Mouse (Mus musculus): Measurements from ENCODE around the gene Nppb.

The Nppb gene

DNA sequence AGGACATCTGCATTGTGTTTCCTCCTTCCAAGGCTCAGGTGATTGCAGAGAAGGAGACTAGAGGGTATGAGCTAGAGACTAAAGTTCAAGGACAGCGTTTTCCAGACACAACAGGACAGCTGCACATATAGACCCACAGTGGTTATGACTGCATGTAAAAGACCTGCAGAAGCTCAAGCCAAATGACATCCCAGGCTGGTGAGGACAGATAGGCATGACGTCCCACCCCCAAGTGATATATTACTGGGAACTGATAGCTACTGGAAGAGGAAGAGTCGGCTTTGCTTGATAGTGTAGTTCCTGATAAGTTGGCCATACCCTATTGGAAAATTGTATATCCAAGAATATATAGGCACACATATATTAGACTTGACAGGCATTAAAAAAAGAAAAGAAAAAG, 9.4 kb upstream of the Nppb start:
- DNase-seq (ENCODE audit: low spot score in 2 of 2), result no peak

GRCm38 (mm10) chr4:147977726-147978125, 7.9 kb upstream of the Nppb start:
- no peak for DNase-seq (ENCODE audit: low spot score in 2 of 2)

GRCm38 (mm10) chr4:147978391-147978790, 7.2 kb upstream of the Nppb start:
- DNase-seq (ENCODE audit: low spot score in 2 of 2), result no peak

DNA sequence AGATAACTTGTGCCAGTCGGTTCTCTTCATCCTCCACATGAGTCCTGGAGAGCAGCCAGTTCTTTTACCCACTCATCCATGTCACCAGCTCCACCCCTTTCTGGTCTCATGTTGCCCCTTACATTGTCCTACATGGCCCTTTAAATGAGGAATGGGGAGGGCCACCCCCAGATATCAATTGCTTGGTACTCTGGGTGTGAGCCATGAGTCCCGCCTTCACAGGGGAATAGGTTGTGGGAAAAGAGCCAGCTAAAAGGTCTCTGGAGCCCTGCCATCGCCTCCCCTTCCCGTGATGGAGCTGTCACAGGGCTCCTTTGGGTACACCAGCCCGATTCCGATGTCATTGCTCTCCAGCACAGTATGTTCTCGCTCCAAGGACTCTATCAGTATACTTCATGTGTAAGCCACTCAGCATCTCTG, 6.1 kb upstream of the Nppb start:
- DNase-seq (ENCODE audit: low spot score in 2 of 2), result no peak

DNA sequence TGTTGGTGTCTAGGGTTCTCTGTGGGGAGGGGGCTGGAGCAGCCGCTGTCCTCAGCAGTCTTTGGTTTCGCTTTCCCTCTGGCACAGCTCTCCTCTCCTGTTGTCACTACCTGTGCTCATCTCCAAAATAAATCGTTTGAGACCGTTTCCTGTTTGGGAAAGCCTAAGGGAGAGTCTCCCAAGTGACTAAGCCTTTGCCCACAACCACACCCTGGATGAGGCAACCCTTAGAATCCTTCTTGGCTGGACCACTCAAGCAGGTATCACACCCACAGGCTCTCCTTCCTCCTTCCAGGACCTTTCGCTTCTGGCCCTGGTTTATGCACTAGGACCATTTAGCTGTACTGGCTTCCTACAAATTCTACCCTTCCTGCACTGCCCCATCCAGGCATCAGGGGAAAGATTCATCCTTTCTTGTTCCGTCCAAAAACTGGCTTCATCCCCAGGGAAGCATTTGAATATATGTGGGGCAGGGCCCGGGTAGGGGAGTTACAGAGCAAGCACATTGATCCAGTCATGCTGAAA, 8.0 kb downstream of the Nppb start:
- DNase-seq (ENCODE audit: low spot score in 2 of 2), result no peak

DNA sequence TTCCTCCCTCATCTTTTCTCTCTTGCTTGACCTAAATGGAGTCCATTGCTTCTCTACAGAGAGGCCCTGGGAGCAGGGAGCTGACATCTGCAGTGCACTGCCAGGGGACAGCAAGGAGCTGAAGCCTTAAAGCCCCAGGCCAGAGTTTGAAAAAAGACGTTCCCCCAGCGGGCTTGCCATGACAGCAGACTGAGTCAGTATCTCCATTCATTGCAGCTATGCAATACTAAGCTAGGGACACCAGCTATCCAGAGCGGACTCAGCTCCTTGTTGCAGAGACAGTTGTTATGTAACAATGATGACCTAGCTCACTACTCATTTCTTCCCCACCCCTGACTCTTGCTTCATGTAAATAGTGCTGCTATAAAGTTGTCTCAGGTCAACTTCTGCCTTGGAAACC, 9.7 kb downstream of the Nppb start:
- no peak for DNase-seq (ENCODE audit: low spot score in 2 of 2)

DNA sequence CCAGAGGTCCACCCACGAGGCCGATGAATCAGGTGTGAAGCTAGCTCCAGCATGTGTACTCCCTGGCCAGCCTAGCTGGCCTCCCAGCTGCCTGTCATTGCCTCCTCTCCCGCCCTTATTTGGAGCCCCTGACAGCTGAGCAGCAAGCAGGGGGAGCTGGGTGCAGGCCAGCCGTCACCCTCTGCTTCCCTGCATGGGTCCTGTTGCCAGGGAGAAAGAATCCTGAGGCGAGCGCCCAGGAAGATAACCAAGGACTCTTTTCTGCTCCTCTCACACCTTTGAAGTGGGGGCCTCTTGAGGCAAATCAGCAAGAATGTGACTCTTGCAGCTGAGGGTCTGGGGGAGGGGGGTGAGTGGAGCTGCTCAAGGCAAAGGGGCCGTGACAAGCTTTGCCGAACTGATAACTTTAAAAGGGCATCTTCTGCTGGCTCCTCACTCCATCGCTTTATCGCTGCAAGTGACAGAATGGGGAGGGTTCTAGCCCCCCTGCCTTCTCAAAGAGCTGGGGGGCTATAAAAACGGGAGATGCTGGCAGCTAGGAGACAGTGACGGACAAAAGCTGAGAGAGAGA, 14.7 kb downstream of the Nppb start, which contains the start of gene Nppa:
Gene Nppa, plus strand, starts transcription at position 521 of the 571 bp plus-strand sequence.
- DNase-seq (ENCODE audit: low spot score in 2 of 2), result peak in 1 of 2 experiments; percentile 16

DNA sequence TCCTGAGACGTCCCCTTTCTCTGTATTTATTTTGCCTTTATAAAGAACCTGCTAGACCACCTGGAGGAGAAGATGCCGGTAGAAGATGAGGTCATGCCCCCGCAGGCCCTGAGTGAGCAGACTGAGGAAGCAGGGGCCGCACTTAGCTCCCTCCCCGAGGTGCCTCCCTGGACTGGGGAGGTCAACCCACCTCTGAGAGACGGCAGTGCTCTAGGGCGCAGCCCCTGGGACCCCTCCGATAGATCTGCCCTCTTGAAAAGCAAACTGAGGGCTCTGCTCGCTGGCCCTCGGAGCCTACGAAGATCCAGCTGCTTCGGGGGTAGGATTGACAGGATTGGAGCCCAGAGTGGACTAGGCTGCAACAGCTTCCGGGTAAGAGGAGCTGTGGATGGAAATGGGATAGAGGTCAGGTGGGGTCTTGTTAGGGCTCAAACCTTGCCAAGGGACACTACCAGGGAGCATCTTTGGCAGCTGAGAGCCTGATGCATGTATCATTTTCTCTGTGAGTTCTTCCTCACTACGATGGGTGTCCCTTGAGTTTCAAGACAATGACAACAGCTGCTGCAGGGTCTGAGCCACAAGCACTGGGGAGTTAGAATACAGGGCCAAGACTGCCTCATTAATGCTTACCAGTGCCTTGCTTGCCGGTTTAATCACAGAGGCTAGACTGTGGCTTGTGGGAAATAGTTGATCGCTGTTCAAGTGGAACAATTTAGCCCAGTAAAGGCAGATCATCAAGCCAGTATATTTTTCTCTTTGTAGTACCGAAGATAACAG, 15.6 kb downstream of the Nppb start:
- no peak for DNase-seq (ENCODE audit: low spot score in 2 of 2)

DNA sequence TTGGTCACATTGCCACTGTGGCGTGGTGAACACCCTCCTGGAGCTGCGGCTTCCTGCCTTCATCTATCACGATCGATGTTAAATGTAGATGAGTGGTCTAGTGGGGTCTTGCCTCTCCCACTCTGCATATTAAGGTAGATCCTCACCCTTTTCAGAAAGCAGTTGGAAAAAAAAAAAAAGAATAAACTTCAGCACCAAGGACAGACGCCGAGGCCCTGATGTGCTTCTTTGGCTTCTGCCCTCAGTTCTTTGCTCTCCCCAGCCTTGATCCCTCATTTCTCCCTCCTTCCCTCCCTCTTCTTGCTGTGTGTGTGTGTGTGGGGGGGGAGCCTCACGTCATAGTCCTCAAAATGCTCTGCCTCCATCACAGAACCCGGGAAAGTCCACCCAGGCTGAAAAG, 16.3 kb downstream of the Nppb start:
- no peak for DNase-seq (ENCODE audit: low spot score in 2 of 2)

DNA sequence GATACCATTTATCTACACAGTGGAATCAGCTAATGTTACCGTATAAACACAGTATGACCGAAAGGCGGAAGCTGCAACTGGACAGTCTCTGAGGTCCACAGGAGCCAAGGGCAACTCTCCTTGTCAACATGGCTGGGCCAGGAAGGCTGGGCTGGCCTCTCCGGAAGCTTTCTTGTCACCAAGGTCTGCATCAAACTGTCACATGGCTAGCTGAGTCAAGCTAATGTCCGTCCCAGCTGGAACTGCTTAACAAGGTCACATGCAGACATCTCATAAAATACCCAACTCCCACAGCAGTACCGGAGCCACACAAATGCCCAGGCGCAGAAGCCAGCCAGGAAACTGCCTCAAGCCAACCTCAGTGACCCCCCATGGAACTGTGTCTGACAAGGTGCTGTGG, 18.8 kb downstream of the Nppb start:
- DNase-seq (ENCODE audit: low spot score in 2 of 2), result no peak

DNA sequence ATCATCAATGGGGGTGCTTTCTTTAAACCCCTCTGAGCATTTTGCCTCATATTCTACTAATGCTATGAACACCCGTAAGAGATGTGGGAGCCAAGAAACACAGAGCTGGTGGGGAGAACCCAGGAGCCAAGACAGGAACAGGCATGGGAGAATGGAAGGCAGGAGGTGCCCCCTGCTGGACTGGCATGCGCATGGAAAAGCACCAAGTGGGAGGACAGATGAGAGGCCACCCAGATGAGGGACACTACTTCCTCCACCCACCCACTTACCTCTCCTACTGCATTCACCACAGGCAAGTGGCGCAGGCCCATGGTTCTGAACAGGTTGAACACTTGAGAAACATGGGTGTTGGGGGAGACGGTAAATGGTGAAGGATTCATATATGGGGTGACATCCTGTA, 22.8 kb downstream of the Nppb start:
- peak in 1 of 2 experiments; percentile 44 for DNase-seq (ENCODE audit: low spot score in 2 of 2)

- DNase-seq (ENCODE audit: low spot score in 2 of 2), result no peak
These were observed 24.1 kb downstream of the Nppb start for GRCm38 (mm10) chr4:148009641-148010040.

DNA sequence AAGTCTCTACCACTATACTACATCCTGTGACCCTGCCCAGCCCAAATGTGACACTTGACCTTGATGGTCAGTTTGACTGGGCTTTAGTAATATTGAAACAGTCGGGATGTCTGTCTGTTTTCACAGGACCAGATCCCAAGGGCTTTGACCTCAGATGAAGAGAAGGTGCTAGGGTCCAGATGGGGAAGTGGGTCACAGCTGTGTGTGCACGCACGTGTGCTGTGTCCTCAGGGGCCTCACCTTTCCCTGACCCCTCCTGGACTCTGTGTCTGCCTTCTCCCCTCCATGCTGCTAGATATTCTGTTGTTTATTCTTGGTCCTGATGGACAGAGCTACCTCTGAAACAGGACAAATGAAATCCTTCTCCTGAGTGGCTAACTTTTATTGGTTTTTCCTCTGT, 25.7 kb downstream of the Nppb start:
- DNase-seq (ENCODE audit: low spot score in 2 of 2), result no peak

GRCm38 (mm10) chr4:148012216-148012615, 26.6 kb downstream of the Nppb start:
- DNase-seq (ENCODE audit: low spot score in 2 of 2), result no peak

DNA sequence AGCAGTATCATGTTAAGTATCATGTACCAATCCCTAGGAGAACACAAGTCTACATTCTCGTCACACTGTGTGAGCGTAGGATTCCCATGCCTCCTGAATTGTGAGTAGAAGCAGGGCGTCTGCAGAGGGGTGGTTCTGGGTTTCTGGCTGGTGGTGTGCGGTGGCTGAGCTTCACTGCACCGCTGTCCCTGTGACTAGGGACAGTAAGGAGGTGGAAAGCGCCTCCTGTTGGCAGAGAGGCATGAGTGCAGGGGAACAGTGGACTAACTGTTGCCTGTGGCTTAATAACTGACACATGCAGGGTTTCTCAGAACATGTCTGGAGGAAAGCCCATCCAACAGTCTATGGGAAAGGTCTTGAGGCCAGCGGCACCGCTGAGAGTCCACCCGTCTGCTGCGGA, 29.8 kb downstream of the Nppb start:
- no peak for DNase-seq (ENCODE audit: low spot score in 2 of 2)

- DNase-seq (ENCODE audit: low spot score in 2 of 2), result no peak
These were observed 31.4 kb downstream of the Nppb start for GRCm38 (mm10) chr4:148016981-148017380.

GRCm38 (mm10) chr4:148018410-148018809, 32.8 kb downstream of the Nppb start:
- no peak for DNase-seq (ENCODE audit: low spot score in 2 of 2)

GRCm38 (mm10) chr4:148024003-148024402, 38.4 kb downstream of the Nppb start:
- no peak for DNase-seq (ENCODE audit: low spot score in 2 of 2)

- no peak for DNase-seq (ENCODE audit: low spot score in 2 of 2)
These were observed 43.7 kb downstream of the Nppb start for GRCm38 (mm10) chr4:148029297-148029696.

- DNase-seq (ENCODE audit: low spot score in 2 of 2), result no peak
These were observed 44.9 kb downstream of the Nppb start for GRCm38 (mm10) chr4:148030506-148030905.

DNA sequence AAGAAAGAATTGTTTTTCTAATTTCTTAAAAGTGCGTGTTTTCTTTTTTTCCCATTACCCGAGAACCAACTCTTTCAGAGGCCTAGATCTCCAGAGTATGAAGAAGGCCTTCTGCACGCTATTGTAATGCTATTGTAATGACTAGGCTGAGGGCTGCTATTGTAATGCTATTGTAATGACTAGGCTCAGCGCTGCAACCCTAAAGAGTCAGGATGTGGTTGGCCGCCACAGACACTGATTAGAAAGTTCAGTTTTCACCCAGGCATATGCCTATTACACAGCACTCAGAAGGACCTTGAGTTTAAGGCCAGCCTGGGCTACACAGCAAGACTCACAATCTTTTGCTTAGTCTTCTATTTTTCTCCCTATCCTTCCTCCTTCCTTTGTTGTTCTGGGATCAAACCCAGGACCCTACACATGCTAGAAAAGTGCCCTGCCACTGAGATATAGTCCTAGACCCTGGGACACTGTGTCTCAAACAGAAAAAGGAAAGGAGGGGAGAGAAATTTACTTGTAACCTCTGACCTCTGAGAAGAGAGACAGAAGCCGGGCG, 48.3 kb downstream of the Nppb start:
- DNase-seq (ENCODE audit: low spot score in 2 of 2), result no peak

- no peak for DNase-seq (ENCODE audit: low spot score in 2 of 2)
These were observed 49.9 kb downstream of the Nppb start for GRCm38 (mm10) chr4:148035440-148035839.
